Mouse (Mus musculus) lung, postnatal 25 days (tissue): ENCODE data around the gene Auts2.

Experiments
- DNase-seq: peaks from one replicate; pipeline ENCODE4 v3.0.0; 2022; ENCODE audit warnings: low spot score

Gene Auts2

GRCm38 (mm10) chr5:131658822-131659515 lies 884.2 kb downstream of the Auts2 start:
- DNase-seq, result no peak

- DNase-seq, result no peak
Measured at GRCm38 (mm10) chr5:131654206-131654605, 888.9 kb downstream of the Auts2 start.

GRCm38 (mm10) chr5:131650381-131650891 lies 892.7 kb downstream of the Auts2 start:
- DNase-seq, result no peak

GRCm38 (mm10) chr5:131647683-131648119 lies 895.4 kb downstream of the Auts2 start:
- DNase-seq, result peak; percentile 19

- DNase-seq, result no peak
Measured at GRCm38 (mm10) chr5:131647104-131647682, 896.0 kb downstream of the Auts2 start.

- DNase-seq, result no peak
Measured at GRCm38 (mm10) chr5:131646192-131646775, 896.9 kb downstream of the Auts2 start.

GRCm38 (mm10) chr5:131645341-131646191 lies 897.6 kb downstream of the Auts2 start:
- DNase-seq, result no peak

GRCm38 (mm10) chr5:131644331-131644730 lies 898.8 kb downstream of the Auts2 start:
- no peak for DNase-seq

GRCm38 (mm10) chr5:131643176-131644174 lies 899.7 kb downstream of the Auts2 start:
- DNase-seq, result no peak

GRCm38 (mm10) chr5:131642752-131643151 lies 900.4 kb downstream of the Auts2 start:
- DNase-seq, result no peak

- no peak for DNase-seq
Measured at GRCm38 (mm10) chr5:131636431-131636830, 906.7 kb downstream of the Auts2 start.

GRCm38 (mm10) chr5:131634731-131635130 lies 908.4 kb downstream of the Auts2 start:
- DNase-seq, result no peak

GRCm38 (mm10) chr5:131631998-131632379 lies 911.2 kb downstream of the Auts2 start:
- no peak for DNase-seq

GRCm38 (mm10) chr5:131631038-131631997 lies 911.8 kb downstream of the Auts2 start:
- no peak for DNase-seq

- DNase-seq, result no peak
Measured at GRCm38 (mm10) chr5:131630577-131630976, 912.6 kb downstream of the Auts2 start.

- no peak for DNase-seq
Measured at GRCm38 (mm10) chr5:131616113-131616876, 926.8 kb downstream of the Auts2 start.

- no peak for DNase-seq
Measured at GRCm38 (mm10) chr5:131614238-131614637, 928.9 kb downstream of the Auts2 start.

- DNase-seq, result peak; percentile 31
Measured at GRCm38 (mm10) chr5:131613301-131613700, 929.8 kb downstream of the Auts2 start.

- DNase-seq, result no peak
Measured at GRCm38 (mm10) chr5:131610702-131611101, 932.4 kb downstream of the Auts2 start.
